Mouse (Mus musculus): ENCODE data around the gene Sphkap.

DNA sequence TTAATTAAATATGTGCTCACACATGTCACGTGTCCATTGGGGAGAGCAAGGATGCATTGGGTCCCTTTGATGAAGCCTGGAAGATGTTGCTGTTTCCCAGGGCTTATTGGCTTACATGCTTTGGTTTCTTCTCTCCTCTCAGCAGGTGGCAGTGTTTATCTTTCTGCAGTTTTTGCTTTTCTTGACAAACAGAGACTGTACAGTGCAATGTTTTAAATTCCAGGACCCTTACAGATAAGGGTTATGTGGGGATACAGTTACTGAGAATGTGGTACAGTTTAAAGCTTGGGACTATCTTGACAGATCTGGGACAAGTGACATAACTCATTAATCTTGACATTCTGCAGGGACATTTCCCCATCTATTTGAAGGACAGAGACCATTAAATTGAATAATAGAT, 189.7 kb downstream of the Sphkap start:
- no peak for TF ChIP-seq CTCF (IDR thresholded peaks at IDR 0.05; ENCODE audit: control insufficient read depth, insufficient read depth, insufficient read length)
- TF ChIP-seq MAX (IDR thresholded peaks at IDR 0.05): no peak
- no peak for TF ChIP-seq MYOD1 (IDR thresholded peaks at IDR 0.05; ENCODE audit: control insufficient read depth, insufficient read length, low read depth)
- no peak for TF ChIP-seq MYOG (IDR thresholded peaks at IDR 0.05; ENCODE audit: control insufficient read depth, extremely low read depth, insufficient read length)
- TF ChIP-seq USF1 (IDR thresholded peaks at IDR 0.05; ENCODE audit: low read depth): no peak
